Mouse (Mus musculus): ENCODE results near the gene Tnf. TPM values are rescaled to one million over a fixed set of nuclear protein-coding genes. Genes with fewer than 3 reads are reported as not detected.
A peak's percentile ranks its signal among the peaks of the same experiment; 100 is the strongest.

Gene Tnf
- polyA plus RNA-seq, 1 experiment: 2.9 TPM

DNA sequence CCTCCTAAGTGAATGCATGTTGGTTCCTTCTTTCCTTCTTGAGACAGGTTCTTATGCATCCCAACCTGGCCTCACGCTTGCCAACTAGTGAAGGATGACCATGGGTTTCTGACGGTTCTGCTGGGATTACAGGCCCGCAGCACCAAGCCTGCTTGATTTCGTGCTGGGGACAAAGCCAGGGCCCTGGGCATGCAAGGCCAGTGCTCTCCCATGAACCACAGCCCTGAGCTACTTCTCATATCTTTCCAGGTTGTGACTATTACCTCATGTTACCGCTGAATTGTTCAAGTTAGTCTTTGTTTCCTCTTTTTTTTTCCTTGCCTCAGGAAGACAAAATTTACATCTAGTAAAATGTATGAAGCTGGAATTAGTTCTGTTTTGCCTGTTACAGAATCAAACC lies 8.9 kb downstream of the Tnf start:
- Histone ChIP-seq H3K4me1 (peaks cover 91% of the 10 kb centered on the region), H3K27me3 (replicated peaks) (no peaks in the 10 kb centered on the region), H3K4me3 (replicated peaks) (peak overlapping the region; percentile 18), H3K9me3 (no peaks in the 10 kb centered on the region), H3K36me3 (replicated peaks; ENCODE audit: low read length) (no peaks in the 10 kb centered on the region)
- TF ChIP-seq GATA1 (IDR thresholded peaks at IDR 0.05; ENCODE audit: borderline replicate concordance, low read length): no peak
- TF ChIP-seq FLI1 (IDR thresholded peaks at IDR 0.05; ENCODE audit: low read length): no peak

- H3K4me1 ChIP-seq: peaks cover 93% of the 10 kb centered on the region
Observed at GRCm38 (mm10) chr17:35191723-35192122, 10.1 kb downstream of the Tnf start.

DNA sequence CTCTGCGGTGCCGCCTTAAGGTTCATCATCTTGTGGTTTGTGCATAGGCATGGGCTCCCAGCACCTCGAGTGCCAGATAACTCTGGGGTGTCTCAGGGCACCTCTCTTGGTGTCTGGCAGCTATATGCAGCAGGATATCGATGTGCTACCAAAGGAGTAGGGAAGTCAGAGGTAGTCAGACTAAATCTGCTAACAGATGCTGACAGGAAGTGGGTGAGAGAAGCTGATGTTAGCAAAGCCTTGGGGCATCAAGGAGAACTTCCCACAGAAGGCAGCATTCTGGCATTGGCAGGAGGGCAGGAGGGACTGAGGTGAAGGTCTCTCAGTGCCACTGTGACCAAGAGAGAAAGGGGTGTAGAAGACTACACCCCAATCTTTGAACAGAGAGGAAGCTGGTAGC lies 11.7 kb downstream of the Tnf start:
- Histone ChIP-seq H3K27me3 (replicated peaks) (no peaks in the 10 kb centered on the region), H3K4me3 (replicated peaks) (peak overlapping the region; percentile 87), H3K4me1 (peaks cover 88% of the 10 kb centered on the region), H3K36me3 (replicated peaks; ENCODE audit: low read length) (peaks cover 2% of the 10 kb centered on the region), H3K9me3 (no peaks in the 10 kb centered on the region)
- TF ChIP-seq FLI1 (IDR thresholded peaks at IDR 0.05; ENCODE audit: low read length) (no peak), GATA1 (IDR thresholded peaks at IDR 0.05; ENCODE audit: borderline replicate concordance, low read length) (no peak)

More at GRCm38 (mm10) chr17:35191723-35192122, 10.1 kb downstream of the Tnf start:
- Histone ChIP-seq H3K27me3 (replicated peaks) (no peaks in the 10 kb centered on the region), H3K36me3 (replicated peaks; ENCODE audit: low read length) (no peaks in the 10 kb centered on the region), H3K9me3 (no peaks in the 10 kb centered on the region), H3K4me3 (replicated peaks) (peak overlapping the region; percentile 59)
- TF ChIP-seq FLI1 (IDR thresholded peaks at IDR 0.05; ENCODE audit: low read length) (no peak), GATA1 (IDR thresholded peaks at IDR 0.05; ENCODE audit: borderline replicate concordance, low read length) (no peak)

DNA sequence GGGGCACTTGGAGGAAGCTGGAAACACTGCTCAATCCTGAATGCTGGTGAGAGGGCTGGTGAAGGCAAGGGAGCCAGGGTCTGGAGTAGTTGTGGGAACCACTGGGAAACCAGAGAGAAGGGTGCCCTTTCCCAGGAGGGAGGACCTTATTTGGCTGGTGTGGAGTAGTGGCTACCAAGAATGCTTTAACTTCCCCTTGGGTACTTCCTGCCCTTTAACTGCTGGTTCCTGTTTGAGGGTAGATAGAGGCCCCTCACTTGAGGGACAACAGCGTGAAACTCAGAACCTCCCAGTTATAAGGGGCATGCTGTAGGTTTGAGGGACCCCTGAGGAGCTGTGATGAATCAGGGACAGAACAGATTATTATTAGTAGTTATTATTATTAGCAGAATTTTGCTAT lies 12.6 kb downstream of the Tnf start:
- Histone ChIP-seq H3K4me1 (peaks cover 88% of the 10 kb centered on the region), H3K36me3 (replicated peaks; ENCODE audit: low read length) (peaks cover 10% of the 10 kb centered on the region), H3K9me3 (no peaks in the 10 kb centered on the region), H3K27me3 (replicated peaks) (no peaks in the 10 kb centered on the region), H3K4me3 (replicated peaks) (peak overlapping the region; percentile 87)
- TF ChIP-seq FLI1 (IDR thresholded peaks at IDR 0.05; ENCODE audit: low read length) (no peak), GATA1 (IDR thresholded peaks at IDR 0.05; ENCODE audit: borderline replicate concordance, low read length) (no peak; the same call in 2 of the 3 replicates)

- Histone ChIP-seq H3K4me1 (peaks cover 80% of the 10 kb centered on the region), H3K27me3 (replicated peaks) (no peaks in the 10 kb centered on the region)
- TF ChIP-seq GATA1 (IDR thresholded peaks at IDR 0.05; ENCODE audit: borderline replicate concordance, low read length): no peak
- TF ChIP-seq FLI1 (IDR thresholded peaks at IDR 0.05; ENCODE audit: low read length): no peak
Observed at GRCm38 (mm10) chr17:35187959-35188610, 13.7 kb downstream of the Tnf start, which contains the start of gene Lst1. Lst1 (minus strand) TSS chr17:35188439.

GRCm38 (mm10) chr17:35187345-35187744 lies 14.5 kb downstream of the Tnf start:
- TF ChIP-seq FLI1 (IDR thresholded peaks at IDR 0.05; ENCODE audit: low read length) (no peak), GATA1 (IDR thresholded peaks at IDR 0.05; ENCODE audit: borderline replicate concordance, low read length) (no peak)

More at GRCm38 (mm10) chr17:35187959-35188610, 13.7 kb downstream of the Tnf start, which contains the start of gene Lst1:
- Histone ChIP-seq H3K4me3 (replicated peaks) (peak within 1 kb of the TSS; percentile 87), H3K9me3 (no peaks in the 10 kb centered on the region), H3K36me3 (replicated peaks; ENCODE audit: low read length) (peaks cover 19% of the 10 kb centered on the region)

DNA sequence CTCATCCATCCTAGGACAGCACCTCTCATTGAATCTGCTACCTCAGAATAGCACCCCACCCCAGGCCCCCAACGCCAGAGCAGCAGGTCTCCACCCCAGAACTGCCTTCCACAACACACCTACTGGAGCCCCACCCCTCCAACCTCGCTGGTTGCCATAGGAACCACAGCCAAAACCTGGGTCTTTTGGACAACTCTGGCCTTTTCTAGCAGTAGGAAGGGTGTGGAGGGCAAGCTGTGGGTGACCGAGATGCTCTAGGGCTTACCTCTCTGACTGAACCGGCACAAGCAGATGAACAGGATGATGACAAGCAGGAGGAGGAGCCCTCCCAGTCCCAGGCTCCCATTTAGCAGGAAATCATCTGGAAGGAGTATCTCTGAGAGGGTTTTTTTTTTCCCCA lies 15.1 kb downstream of the Tnf start:
- H3K4me3 ChIP-seq (replicated peaks): peak overlapping the region; percentile 90
- H3K27me3 ChIP-seq (replicated peaks): no peaks in the 10 kb centered on the region
- no peak for TF ChIP-seq GATA1 (IDR thresholded peaks at IDR 0.05; ENCODE audit: borderline replicate concordance, low read length)
- TF ChIP-seq FLI1 (IDR thresholded peaks at IDR 0.05; ENCODE audit: low read length): no peak
- peaks cover 74% of the 10 kb centered on the region for H3K4me1 ChIP-seq
- no peaks in the 10 kb centered on the region for H3K9me3 ChIP-seq
- H3K36me3 ChIP-seq (replicated peaks; ENCODE audit: low read length): peaks cover 24% of the 10 kb centered on the region

More at GRCm38 (mm10) chr17:35187345-35187744, 14.5 kb downstream of the Tnf start:
- Histone ChIP-seq H3K9me3 (no peaks in the 10 kb centered on the region), H3K4me1 (peaks cover 78% of the 10 kb centered on the region), H3K27me3 (replicated peaks) (no peaks in the 10 kb centered on the region), H3K36me3 (replicated peaks; ENCODE audit: low read length) (peaks cover 24% of the 10 kb centered on the region), H3K4me3 (replicated peaks) (peak overlapping the region; percentile 80)

DNA sequence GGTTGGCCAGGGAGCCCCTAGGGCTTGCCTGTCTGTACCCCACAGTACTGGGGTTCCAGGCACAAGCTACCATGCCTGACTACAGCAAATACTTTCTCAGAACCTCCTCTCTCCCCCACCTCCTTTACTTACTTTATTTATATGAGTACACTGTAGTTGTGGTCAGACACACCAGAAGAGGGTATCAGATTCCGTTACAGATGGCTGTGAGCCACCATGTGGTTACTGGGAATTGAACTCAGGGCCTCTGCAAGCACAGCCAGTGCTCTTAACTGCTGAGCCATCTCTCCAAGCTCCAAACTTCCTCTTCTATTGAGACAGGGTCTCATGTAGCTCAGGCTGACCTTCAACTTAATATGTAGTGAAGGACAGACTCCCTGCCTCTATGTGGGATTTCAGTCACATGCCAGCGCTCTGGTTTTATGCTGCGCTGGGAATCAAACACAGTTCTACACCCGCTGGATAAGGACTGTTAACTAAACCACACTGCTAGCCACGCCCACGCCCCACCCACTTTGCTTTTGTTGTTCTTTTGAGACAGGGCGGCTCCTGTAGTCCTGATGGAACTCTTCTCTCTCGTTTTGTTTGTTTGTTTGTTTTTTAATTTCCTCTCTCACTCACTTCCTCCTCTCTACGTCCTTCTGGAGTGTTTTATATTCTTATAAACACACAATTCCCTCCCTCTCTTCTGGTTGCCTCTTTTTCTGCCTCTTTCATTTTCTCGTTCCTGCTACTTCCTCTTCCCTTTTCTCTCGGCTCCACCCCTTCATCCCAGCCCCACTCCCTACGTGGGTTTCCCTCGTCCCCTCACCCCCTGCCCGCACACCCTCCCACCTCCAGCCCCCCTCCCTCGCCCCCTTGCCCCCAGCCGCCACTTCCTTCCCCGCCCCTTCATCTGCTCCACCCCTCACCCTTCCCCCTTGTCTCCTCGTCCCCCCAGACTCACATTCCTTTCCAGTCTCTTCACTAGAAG lies 15.9 kb downstream of the Tnf start:
- peaks cover 66% of the 10 kb centered on the region for H3K4me1 ChIP-seq

GRCm38 (mm10) chr17:35180093-35180492 lies 21.7 kb downstream of the Tnf start:
- Histone ChIP-seq H3K36me3 (replicated peaks; ENCODE audit: low read length) (peaks cover 43% of the 10 kb centered on the region), H3K4me1 (peaks cover 44% of the 10 kb centered on the region), H3K27me3 (replicated peaks) (no peaks in the 10 kb centered on the region), H3K4me3 (replicated peaks) (no peak overlapping the region), H3K9me3 (no peaks in the 10 kb centered on the region)
- no peak for TF ChIP-seq FLI1 (IDR thresholded peaks at IDR 0.05; ENCODE audit: low read length)
- no peak for TF ChIP-seq GATA1 (IDR thresholded peaks at IDR 0.05; ENCODE audit: borderline replicate concordance, low read length)

More for the DNA sequence above, 15.9 kb downstream of the Tnf start:
- H3K9me3 ChIP-seq: no peaks in the 10 kb centered on the region
- H3K4me3 ChIP-seq (replicated peaks): peak overlapping the region; percentile 90
- no peaks in the 10 kb centered on the region for H3K27me3 ChIP-seq (replicated peaks)
- H3K36me3 ChIP-seq (replicated peaks; ENCODE audit: low read length): peaks cover 24% of the 10 kb centered on the region
- TF ChIP-seq FLI1 (IDR thresholded peaks at IDR 0.05; ENCODE audit: low read length) (no peak), GATA1 (IDR thresholded peaks at IDR 0.05; ENCODE audit: borderline replicate concordance, low read length) (no peak)

All from megakaryocyte, embryonic 14.5 days (primary cell).